Mouse (Mus musculus) embryonic facial prominence, embryonic 11.5 days (tissue): Measurements from ENCODE around the gene Tfap2e. TPM values are rescaled to one million over a fixed set of nuclear protein-coding genes. Genes with fewer than 3 reads are reported as not detected.

Source experiments
- ATAC-seq: fragments of 200-750 bp; cut with Nextera tagmentation; replicated peaks from 2 replicates; pipeline ENCODE4 v1.8.0; 2017; ENCODE audit warnings: low read depth; ENCODE audit not compliant: insufficient number of reproducible peaks, low FRiP score, low TSS enrichment
- DNase-seq: peaks from one replicate; pipeline ENCODE4 v3.0.0-alpha.2; 2015; ENCODE audit warnings: low spot score
- H3K27ac ChIP-seq: fragments of 300-500 bp; sonication (generic); replicated peaks from 2 replicates; pipeline ENCODE4 v1.5.1; 2014; ENCODE audit warnings: mild to moderate bottlenecking, low read depth, low read length, control low read depth
- H3K27me3 ChIP-seq: fragments of 300-500 bp; sonication (generic); 2 replicates; pipeline ENCODE4 v1.6.1; 2014; ENCODE audit warnings: mild to moderate bottlenecking, low read length, moderate library complexity, mixed read lengths; ENCODE audit not compliant: control insufficient read depth, insufficient read depth
- H3K36me3 ChIP-seq: fragments of 300-500 bp; sonication (generic); replicated peaks from 2 replicates; pipeline ENCODE4 v1.6.1; 2014; ENCODE audit warnings: low read depth, mild to moderate bottlenecking, low read length, moderate library complexity, mixed read lengths; ENCODE audit not compliant: control insufficient read depth, insufficient read depth
- H3K4me1 ChIP-seq: fragments of 300-500 bp; sonication (generic); 2 replicates; pipeline ENCODE4 v1.6.1; 2014; ENCODE audit warnings: low read length, mixed read lengths; ENCODE audit not compliant: control insufficient read depth, insufficient read depth
- H3K4me2 ChIP-seq: fragments of 300-500 bp; sonication (generic); 2 replicates; pipeline ENCODE4 v1.6.1; 2014; ENCODE audit warnings: low read depth, mild to moderate bottlenecking, control low read depth, low read length, moderate library complexity
- H3K4me3 ChIP-seq: fragments of 300-500 bp; sonication (generic); 2 replicates; pipeline ENCODE4 v1.5.1; 2014; ENCODE audit warnings: low read depth, low read length, control low read depth
- H3K9ac ChIP-seq: fragments of 300-500 bp; sonication (generic); replicated peaks from 2 replicates; pipeline ENCODE4 v1.6.1; 2014; ENCODE audit warnings: mild to moderate bottlenecking, control low read depth, low read length
- H3K9me3 ChIP-seq: fragments of 300-500 bp; sonication (generic); replicated peaks from 2 replicates; pipeline ENCODE4 v1.6.1; 2016; ENCODE audit warnings: mild to moderate bottlenecking, low read length, inconsistent platforms, mixed read lengths; ENCODE audit not compliant: control insufficient read depth
- WGBS: fragments of 180-500 bp; shearing (Covaris S2); extraction: QIAGEN DNeasy Blood & Tissue Kit; methylation state at CpG from one replicate; pipeline ENCODE4 v1.1.7; 2014; 5-methylcytosine and 5-hydroxymethylcytosine counted together
- polyA plus RNA-seq: library from polyadenylated mRNA; unstranded; fragments of >200 nt; fragmentation: Nextera tagmentation; extraction: Ambion mirVana; gene quantifications from 2 replicates; pipeline ENCODE4 v1.2.1, GENCODE M21; 2014

Gene Tfap2e
- polyA plus RNA-seq, 1 experiment from 2014 or later = not detected

- Histone ChIP-seq H3K4me1 (no peaks in the 10 kb centered on the region), H3K9ac (no peak overlapping the region), H3K4me2 (no peak overlapping the region), H3K27me3 (no peaks in the 10 kb centered on the region), H3K27ac (no peak overlapping the region), H3K36me3 (no peaks in the 10 kb centered on the region), H3K4me3 (no peak overlapping the region), H3K9me3 (no peaks in the 10 kb centered on the region)
- no peak for ATAC-seq
- 82% methylated on average over 4 of the region's 4 CpGs for WGBS
- DNase-seq = no peak
Observed at GRCm38 (mm10) chr4:126770831-126771230, 34.8 kb upstream of the Tfap2e start.

GRCm38 (mm10) chr4:126769800-126770563 is 33.9 kb upstream of the Tfap2e start:
- H3K4me3 ChIP-seq = no peak overlapping the region
- WGBS = 88% methylated on average over 9 of the region's 9 CpGs
- H3K4me2 ChIP-seq = no peak overlapping the region
- no peaks in the 10 kb centered on the region for H3K27me3 ChIP-seq
- no peak overlapping the region for H3K9ac ChIP-seq
- no peaks in the 10 kb centered on the region for H3K9me3 ChIP-seq
- H3K36me3 ChIP-seq = no peaks in the 10 kb centered on the region
- H3K4me1 ChIP-seq = no peaks in the 10 kb centered on the region
- no peak overlapping the region for H3K27ac ChIP-seq
- DNase-seq (no peak), ATAC-seq (no peak)

- no peak for DNase-seq
- no peak overlapping the region for H3K4me3 ChIP-seq
- H3K27ac ChIP-seq = no peak overlapping the region
- no peaks in the 10 kb centered on the region for H3K9me3 ChIP-seq
- WGBS = 87% methylated on average over 2 of the region's 2 CpGs
- H3K4me2 ChIP-seq = no peak overlapping the region
- peaks cover 2% of the 10 kb centered on the region for H3K36me3 ChIP-seq
- no peaks in the 10 kb centered on the region for H3K27me3 ChIP-seq
- H3K9ac ChIP-seq = no peak overlapping the region
- ATAC-seq = no peak
- H3K4me1 ChIP-seq = no peaks in the 10 kb centered on the region
Observed at GRCm38 (mm10) chr4:126763483-126763882, 27.4 kb upstream of the Tfap2e start.

GRCm38 (mm10) chr4:126762586-126763359 is 26.7 kb upstream of the Tfap2e start:
- H3K27me3 ChIP-seq = no peaks in the 10 kb centered on the region
- no peaks in the 10 kb centered on the region for H3K9me3 ChIP-seq
- H3K4me3 ChIP-seq = no peak overlapping the region
- no peak overlapping the region for H3K4me2 ChIP-seq
- H3K36me3 ChIP-seq = peaks cover 2% of the 10 kb centered on the region
- ATAC-seq (no peak), DNase-seq (no peak)
- 76% methylated on average over 11 of the region's 11 CpGs for WGBS
- no peak overlapping the region for H3K27ac ChIP-seq
- H3K9ac ChIP-seq = no peak overlapping the region
- H3K4me1 ChIP-seq = no peaks in the 10 kb centered on the region

- Histone ChIP-seq H3K36me3 (peaks cover 2% of the 10 kb centered on the region), H3K27me3 (no peaks in the 10 kb centered on the region), H3K9ac (no peak overlapping the region), H3K4me3 (no peak overlapping the region), H3K9me3 (no peaks in the 10 kb centered on the region), H3K27ac (no peak overlapping the region), H3K4me1 (no peaks in the 10 kb centered on the region), H3K4me2 (no peak overlapping the region)
- 83% methylated on average over 2 of the region's 2 CpGs for WGBS
- DNase-seq (no peak), ATAC-seq (no peak)
Observed at GRCm38 (mm10) chr4:126759435-126759834, 23.4 kb upstream of the Tfap2e start.

- no peak for ATAC-seq
- Histone ChIP-seq H3K9ac (no peak overlapping the region), H3K27ac (no peak overlapping the region), H3K27me3 (no peaks in the 10 kb centered on the region), H3K9me3 (no peaks in the 10 kb centered on the region), H3K4me3 (no peak overlapping the region), H3K4me2 (no peak overlapping the region), H3K36me3 (peaks cover 2% of the 10 kb centered on the region), H3K4me1 (no peaks in the 10 kb centered on the region)
- DNase-seq = no peak
- WGBS = 84% methylated on average over 5 of the region's 5 CpGs
Observed at GRCm38 (mm10) chr4:126758299-126758698, 22.3 kb upstream of the Tfap2e start.

GRCm38 (mm10) chr4:126756766-126757165 is 20.7 kb upstream of the Tfap2e start:
- Histone ChIP-seq H3K4me3 (no peak overlapping the region), H3K36me3 (peaks cover 2% of the 10 kb centered on the region), H3K9me3 (no peaks in the 10 kb centered on the region), H3K4me2 (no peak overlapping the region), H3K4me1 (peaks cover 5% of the 10 kb centered on the region; the same call in 1 of the 2 replicates), H3K9ac (no peak overlapping the region), H3K27me3 (no peaks in the 10 kb centered on the region), H3K27ac (no peak overlapping the region)
- DNase-seq = no peak
- 96% methylated on average over 4 of the region's 4 CpGs for WGBS
- ATAC-seq = no peak
